Mouse (Mus musculus) heart, postnatal 25 days (tissue): ENCODE results near the gene Atrnl1. TPM values are rescaled to one million over a fixed set of nuclear protein-coding genes. Genes with fewer than 3 reads are reported as not detected.
"Not testable (repeated sequence)": the region's sequence is repeated elsewhere in the genome, so short reads cannot be mapped to it uniquely, and the experiment has no call there.

Source experiments
- DNase-seq: peaks from one replicate; pipeline ENCODE4 v3.0.0; 2022; ENCODE audit warnings: low spot score
- intact Hi-C: fragments of 180-260 bp; cut with DNase I; formaldehyde crosslinking; loops from one replicate; pipeline ENCODE4 v1.15.1; 2025
- total RNA-seq, 2 experiments: library from RNA; stranded (reverse); gene quantifications; 2 replicates each; pipeline ENCODE4 v1.2.3; 2021

Gene Atrnl1
- total RNA-seq, 2 experiments from 2014 or later: 13.8 to 16.1 TPM

DNA sequence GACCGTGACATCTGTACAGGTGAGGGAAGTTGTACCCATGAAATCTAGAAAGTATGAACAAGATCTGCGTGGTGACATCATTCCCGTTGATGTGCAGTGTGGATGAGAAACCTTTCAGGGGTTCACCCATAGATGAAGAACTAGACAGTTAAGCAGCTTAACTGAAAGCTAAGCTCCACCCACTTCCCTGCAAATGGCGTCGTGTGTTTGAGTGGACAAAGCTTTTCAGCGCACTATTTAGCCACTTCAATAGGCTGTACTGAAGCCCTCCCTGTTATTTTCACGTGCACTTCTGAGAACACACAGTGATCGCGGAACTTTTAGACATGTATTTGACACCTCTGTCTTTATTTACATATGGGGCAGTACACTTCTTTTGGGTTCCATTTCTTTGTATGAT is 56.2 kb downstream of the Atrnl1 start:
- no peak for DNase-seq
- intact Hi-C loops: no loop called here

GRCm38 (mm10) chr19:57667946-57668345 is 57.1 kb downstream of the Atrnl1 start:
- intact Hi-C loops: no loop called here

GRCm38 (mm10) chr19:57679455-57679854 is 68.6 kb downstream of the Atrnl1 start:
- no peak for DNase-seq
- intact Hi-C loops: no loop called here

More at GRCm38 (mm10) chr19:57667946-57668345, 57.1 kb downstream of the Atrnl1 start:
- no peak for DNase-seq

DNA sequence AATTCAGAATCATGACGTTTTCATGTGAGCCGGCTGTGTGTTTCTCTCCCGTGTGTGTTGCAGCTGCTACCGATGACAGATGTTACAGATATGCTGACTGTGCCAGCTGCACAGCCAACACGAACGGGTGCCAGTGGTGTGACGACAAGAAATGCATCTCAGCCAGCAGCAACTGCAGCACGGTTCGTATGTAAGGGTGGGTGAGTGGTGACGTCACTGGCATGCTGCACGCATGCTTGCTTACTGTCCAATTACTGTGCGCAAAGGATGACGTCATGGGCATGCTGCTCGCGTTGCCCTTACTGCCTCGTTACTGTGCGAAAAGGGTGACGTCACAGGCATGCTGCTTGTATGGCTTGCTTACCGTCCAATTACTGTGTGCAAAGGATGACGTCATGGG is 75.8 kb downstream of the Atrnl1 start:
- DNase-seq: no peak
- intact Hi-C loops: no loop called here

DNA sequence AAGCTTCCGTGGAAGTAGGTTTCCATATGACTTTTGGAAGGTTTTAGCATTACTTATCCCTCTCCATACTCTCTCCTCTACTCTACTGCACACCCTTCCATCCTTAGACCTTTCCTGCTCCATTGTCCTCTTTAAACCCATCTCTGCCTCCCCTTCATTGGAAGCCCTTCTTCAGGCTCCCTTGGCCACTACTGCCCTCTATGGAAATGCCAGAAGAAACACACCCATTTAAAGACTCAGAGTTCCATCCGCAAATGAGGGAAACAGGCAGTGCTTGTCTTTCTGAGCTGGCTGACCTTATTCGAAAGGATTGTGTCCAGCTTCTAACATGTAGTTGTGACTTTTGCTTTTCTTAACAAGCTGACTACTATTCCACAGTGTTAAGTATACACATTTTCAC is 81.7 kb downstream of the Atrnl1 start:
- intact Hi-C loops: no loop called here
- DNase-seq: no peak

- DNase-seq, intact Hi-C loops: not testable (repeated sequence)
Observed at GRCm38 (mm10) chr19:57696781-57697180, 85.9 kb downstream of the Atrnl1 start.

DNA sequence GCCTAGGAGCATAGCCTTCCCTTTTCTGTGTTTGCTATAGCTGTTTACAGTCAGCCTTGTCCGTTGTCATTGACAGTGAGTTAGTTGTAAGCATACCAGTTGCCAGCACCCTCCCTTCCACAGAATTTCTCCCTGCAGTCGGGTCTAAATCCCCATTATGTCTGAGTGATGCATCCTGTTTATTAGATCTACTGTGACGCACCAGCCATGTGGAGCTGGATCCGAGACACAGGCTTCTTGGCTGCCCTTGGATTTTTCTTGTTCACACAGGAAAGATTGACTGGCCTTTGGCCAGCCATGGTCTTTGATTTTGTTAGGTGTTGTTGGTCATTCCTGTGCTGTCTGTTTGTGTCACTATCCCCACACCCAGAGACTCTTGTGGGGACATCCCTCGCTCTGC is 102.3 kb downstream of the Atrnl1 start:
- intact Hi-C loops: no loop called here
- no peak for DNase-seq

- no peak for DNase-seq
- intact Hi-C loops: no loop called here
Observed at GRCm38 (mm10) chr19:57724920-57725319, 114.1 kb downstream of the Atrnl1 start.

DNA sequence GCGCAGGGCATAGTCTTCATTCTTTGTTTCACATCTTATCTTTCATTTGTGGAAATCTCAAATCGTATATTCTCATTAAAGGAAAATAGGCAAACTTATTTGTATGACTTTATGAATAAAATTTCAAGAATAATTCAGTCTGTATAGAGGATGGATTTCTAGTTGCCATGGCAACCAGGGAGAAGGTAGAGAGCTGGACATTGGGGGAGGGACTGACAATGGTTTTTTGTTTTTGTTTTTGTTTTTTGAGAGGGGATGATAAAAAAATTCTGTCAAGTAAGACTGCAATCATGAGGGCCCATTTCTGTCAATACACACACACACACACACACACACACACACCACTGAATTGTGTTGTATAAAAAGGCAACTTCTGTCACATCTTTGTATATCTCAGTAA is 114.5 kb downstream of the Atrnl1 start:
- no peak for DNase-seq
- intact Hi-C loops: no loop called here

GRCm38 (mm10) chr19:57727009-57727408 is 116.2 kb downstream of the Atrnl1 start:
- intact Hi-C loops: no loop called here
- no peak for DNase-seq

DNA sequence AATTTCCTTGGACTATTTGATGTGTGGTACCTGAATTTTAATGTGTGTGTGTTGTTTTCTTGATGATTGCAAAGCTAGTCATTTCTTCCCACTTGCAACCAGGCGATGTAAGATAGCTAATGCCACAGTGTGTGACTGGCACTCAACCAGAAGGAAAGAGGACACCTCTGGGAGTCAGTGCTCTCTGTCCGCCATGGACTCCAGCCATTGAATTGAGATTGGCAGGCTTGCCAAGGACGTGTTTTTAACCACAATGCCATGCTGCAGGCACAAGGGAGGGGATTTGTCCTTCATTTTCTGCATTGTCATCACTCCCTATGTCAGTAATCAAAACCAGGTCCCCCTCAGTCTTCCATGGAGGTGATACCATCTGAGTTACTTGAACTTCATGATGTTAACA is 126.6 kb downstream of the Atrnl1 start:
- intact Hi-C loops: no loop called here
- no peak for DNase-seq

DNA sequence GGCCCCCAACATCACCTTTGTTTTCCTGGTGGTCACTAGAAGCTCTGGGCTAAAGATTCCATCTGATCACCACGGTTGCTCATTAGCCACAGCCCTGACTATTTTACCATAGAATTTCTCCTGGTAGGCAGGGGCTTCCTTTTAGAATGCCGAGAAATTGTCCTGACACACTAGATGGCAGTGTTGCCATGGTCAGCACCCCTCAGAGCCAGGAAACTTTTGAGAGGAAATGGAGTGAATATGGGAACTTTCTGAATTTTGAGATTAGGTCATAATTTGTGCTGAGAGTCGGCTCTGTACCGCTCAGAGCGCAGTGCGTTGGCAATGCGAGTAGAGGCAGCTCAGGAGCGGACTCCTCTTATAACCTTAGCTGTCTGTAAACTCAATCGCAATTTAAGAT is 134.7 kb downstream of the Atrnl1 start:
- no peak for DNase-seq

GRCm38 (mm10) chr19:57746553-57746952 is 135.7 kb downstream of the Atrnl1 start:
- no peak for DNase-seq
- intact Hi-C loops: loop anchor here (5.0 kb wide), 1 partner anchor 811 kb away; no protein-coding TSS in a partner anchor

More for the DNA sequence above, 134.7 kb downstream of the Atrnl1 start:
- intact Hi-C loops: loop anchor here (2.0 to 5.0 kb wide), 3 partner anchors 721 to 812 kb away; no protein-coding TSS in a partner anchor

DNA sequence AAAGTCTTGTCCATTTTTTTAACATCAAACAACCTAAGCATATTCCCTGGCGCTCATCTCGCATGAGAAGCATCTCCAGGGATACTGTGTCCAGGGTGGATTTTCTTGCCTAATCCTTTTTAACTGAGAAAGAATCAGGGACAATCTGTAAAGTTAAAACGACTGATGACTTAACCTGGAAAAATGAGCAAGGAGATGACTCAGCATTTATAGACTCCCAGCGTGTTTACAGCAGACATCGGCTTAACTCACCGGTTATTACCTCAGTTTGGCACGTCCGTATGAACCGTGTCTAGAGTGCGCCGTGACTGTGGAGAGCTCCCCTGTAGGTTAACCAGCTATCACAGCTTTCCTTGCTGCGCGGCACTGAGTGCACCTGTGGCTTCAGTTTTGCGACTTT is 141.4 kb downstream of the Atrnl1 start:
- intact Hi-C loops: no loop called here
- no peak for DNase-seq

GRCm38 (mm10) chr19:57762526-57762925 is 151.7 kb downstream of the Atrnl1 start:
- intact Hi-C loops: no loop called here
- DNase-seq: no peak

GRCm38 (mm10) chr19:57764576-57765371 is 153.9 kb downstream of the Atrnl1 start:
- DNase-seq: no peak
- intact Hi-C loops: no loop called here

DNA sequence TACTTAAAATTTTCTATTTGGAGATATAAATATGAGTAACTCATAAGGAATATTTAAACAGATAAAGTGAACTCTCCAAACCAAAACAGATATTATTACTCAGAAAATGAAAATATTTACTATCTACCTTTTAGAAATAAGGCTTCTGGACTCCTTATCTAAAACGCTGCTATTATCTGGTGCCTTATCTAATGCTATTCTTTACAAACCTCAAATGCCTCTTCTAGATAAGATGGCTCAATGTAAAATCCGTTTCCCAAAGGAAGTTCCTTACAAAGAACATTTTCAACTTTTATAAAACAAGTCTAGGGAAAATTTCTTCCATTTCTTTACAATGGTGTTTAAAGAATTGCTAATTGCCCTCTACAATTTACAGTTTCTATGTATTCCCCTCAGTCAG is 156.2 kb downstream of the Atrnl1 start:
- DNase-seq: no peak
- intact Hi-C loops: no loop called here

DNA sequence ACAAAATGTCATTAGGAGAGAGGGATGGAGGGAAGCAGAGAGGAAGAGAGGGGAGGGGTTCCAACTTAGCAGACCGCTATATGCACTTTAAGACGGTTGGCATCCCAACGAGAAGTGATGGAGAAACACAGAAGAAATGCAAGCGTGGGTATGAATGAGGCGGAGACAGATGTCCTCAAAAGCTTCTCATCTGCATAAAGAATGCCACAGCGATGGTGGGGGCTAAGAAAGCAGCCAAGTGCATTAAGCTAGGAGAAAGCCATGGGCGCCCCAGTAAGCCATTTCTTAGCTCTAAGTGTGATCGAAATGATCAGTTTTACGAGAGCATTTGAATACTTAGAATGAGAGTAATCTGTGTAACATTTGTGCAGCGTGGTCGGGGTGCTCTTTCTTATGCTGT is 157.8 kb downstream of the Atrnl1 start:
- DNase-seq: no peak
- intact Hi-C loops: no loop called here

DNA sequence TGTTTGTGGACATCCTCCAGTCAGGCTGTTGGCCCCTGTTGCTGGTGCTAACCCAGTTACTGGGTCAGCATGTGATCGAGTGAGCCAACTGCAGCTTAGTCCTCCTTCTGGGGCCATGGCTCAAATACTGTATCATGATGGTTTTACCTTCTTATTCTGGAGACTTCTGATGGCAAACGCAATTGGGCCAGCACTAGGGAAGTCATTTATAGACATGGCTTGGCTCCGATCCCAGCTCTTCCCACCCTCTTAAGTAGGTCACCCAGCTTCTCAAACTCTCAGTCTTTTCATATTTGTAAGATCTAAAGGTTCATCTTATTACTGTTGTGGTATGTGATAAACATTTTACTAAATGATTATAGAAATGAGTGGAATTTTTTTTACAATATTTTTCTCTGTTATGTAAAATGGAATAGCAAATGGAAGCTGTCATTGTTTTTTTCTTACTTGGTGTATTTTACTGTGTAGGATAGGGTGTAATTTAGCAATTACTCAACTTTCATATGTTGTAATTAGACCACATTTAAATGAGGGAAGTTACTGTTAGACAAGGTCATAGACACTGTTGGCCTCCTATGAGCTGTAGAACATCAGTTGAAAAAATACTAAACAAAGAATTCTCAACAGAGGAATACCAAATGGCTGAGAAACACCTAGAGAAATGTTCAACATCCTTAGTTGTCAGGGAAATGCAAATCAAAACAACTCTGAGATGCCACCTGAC is 171.7 kb downstream of the Atrnl1 start:
- intact Hi-C loops: no loop called here
- DNase-seq: no peak

- intact Hi-C loops: no loop called here
- no peak for DNase-seq
Observed at GRCm38 (mm10) chr19:57786699-57787098, 175.9 kb downstream of the Atrnl1 start.

- DNase-seq: no peak
- intact Hi-C loops: no loop called here
Observed at GRCm38 (mm10) chr19:57802207-57802606, 191.4 kb downstream of the Atrnl1 start.
